19 mouse cellular contexts compared by ENCODE assay signal in the genomic region with DNA sequence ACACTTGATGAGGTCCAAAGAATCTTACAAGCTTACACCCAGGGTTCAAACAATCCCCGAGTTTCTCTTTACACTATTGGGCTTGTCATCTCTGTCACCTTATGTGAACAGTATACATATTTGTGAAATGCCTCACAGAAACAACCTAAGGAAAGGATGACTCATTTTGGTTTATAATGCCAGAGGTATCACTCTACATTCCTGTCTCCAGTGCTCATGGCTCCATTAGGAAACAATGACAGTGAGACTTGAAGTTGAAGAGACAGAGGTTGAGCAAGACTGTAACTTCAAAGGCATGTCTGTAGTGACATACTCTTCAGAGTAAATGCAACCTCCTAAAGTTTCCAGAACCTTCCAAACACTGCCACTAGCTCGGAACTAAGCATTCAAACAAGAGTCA.
"Had no signal": no experiment of that assay in that cellular context is flagged by ENCODE, and none has a peak within 500 bp of the region (broad histone marks: within the 10 kb centered on the region; RNA-seq: fewer than 3 reads in every experiment).

No protein-coding gene starts in this region.

- ATAC-seq: hindbrain, embryonic 16.5 days; inflammation-experienced regulatory T-cells, adult 6 months; intestine, embryonic 16.5 days; liver, postnatal 0 days had no signal

- DNase-seq: gastrocnemius, adult 2 months; gastrocnemius, postnatal 10 days; gastrocnemius, postnatal 25 days; heart, adult 11 months; heart, adult 2 months; heart, postnatal 14 days; heart, postnatal 36 days; kidney, adult 11 months; kidney, adult 2 months; kidney, adult 9 months; kidney, postnatal 14 days; kidney, postnatal 36 days; layer of hippocampus, adult 9-11 months; liver; liver, embryonic 13.5 days; liver, postnatal 0 days had no signal
